Mouse (Mus musculus) MEL (cell line): Measurements from ENCODE around the gene Hdac4. TPM values are rescaled to one million over a fixed set of nuclear protein-coding genes. Genes with fewer than 3 reads are reported as not detected.

ENCODE experiments used
- DNase-seq: peaks from one replicate; pipeline ENCODE4 v3.0.0; 2011; ENCODE audit warnings: low read depth, low spot score
- H3K27ac ChIP-seq: 2 replicates; pipeline ENCODE4 v1.5.1; 2012; ENCODE audit warnings: low read depth, mild to moderate bottlenecking, control low read depth, low read length, moderate library complexity; ENCODE audit not compliant: control insufficient read depth
- H3K27me3 ChIP-seq, 2 experiments: fragments of 150-350 bp in 1 of 2; sonication (generic) in 1 of 2; 2 replicates each; pipeline ENCODE4 v1.6.1; 2012; ENCODE audit warnings: low read length in 2 of 2, mild to moderate bottlenecking in 2 of 2, improper control_type of control experiment in 1 of 2, moderate library complexity in 1 of 2; ENCODE audit not compliant: insufficient read depth in 2 of 2, control insufficient read depth in 1 of 2
- H3K36me3 ChIP-seq, 2 experiments: 2 replicates each; pipeline ENCODE4 v1.6.1; 2012 to 2014; ENCODE audit warnings: low read length in 2 of 2, improper control_type of control experiment in 1 of 2, inconsistent platforms in 1 of 2, mild to moderate bottlenecking in 1 of 2; ENCODE audit not compliant: insufficient read depth in 2 of 2, control insufficient read depth in 1 of 2
- H3K4me1 ChIP-seq, 2 experiments: fragments of 150-350 bp in 1 of 2; sonication (generic) in 1 of 2; 2 replicates each; pipeline ENCODE4 v1.6.1; 2012; ENCODE audit warnings: low read length in 2 of 2, improper control_type of control experiment in 1 of 2, mild to moderate bottlenecking in 1 of 2; ENCODE audit not compliant: insufficient read depth in 2 of 2, control insufficient read depth in 1 of 2
- H3K4me3 ChIP-seq, 2 experiments: fragments of 150-350 bp in 1 of 2; sonication (generic) in 1 of 2; 2 replicates each; pipeline ENCODE4 v1.5.1; 2012; ENCODE audit warnings: low read depth in 2 of 2, low read length in 2 of 2, mild to moderate bottlenecking in 2 of 2, moderate library complexity in 2 of 2, control low read depth in 1 of 2, improper control_type of control experiment in 1 of 2; ENCODE audit not compliant: control insufficient read depth in 1 of 2, insufficient read depth in 1 of 2
- H3K79me2 ChIP-seq: 2 replicates; pipeline ENCODE4 v1.6.1; 2012; ENCODE audit warnings: mild to moderate bottlenecking, low read length, moderate library complexity; ENCODE audit not compliant: control insufficient read depth, poor library complexity, insufficient read depth
- H3K9ac ChIP-seq: 2 replicates; pipeline ENCODE4 v1.6.1; 2012; ENCODE audit warnings: low read depth, mild to moderate bottlenecking, control low read depth, low read length, moderate library complexity; ENCODE audit not compliant: control insufficient read depth, poor library complexity, severe bottlenecking
- H3K9me3 ChIP-seq: fragments of 150-350 bp; sonication (generic); replicated peaks from 2 replicates; pipeline ENCODE4 v1.6.1; 2012; ENCODE audit warnings: mild to moderate bottlenecking, low read length, improper control_type of control experiment, moderate library complexity; ENCODE audit not compliant: insufficient read depth
- CHD2 ChIP-seq: IDR thresholded peaks from 2 replicates; pipeline ENCODE4 v1.6.1; 2011; ENCODE audit warnings: low read length, improper control_type of control experiment
- CTCF ChIP-seq, 3 experiments: IDR thresholded peaks in 2 of 3; conservative IDR thresholded peaks in 1 of 3; 2 replicates each; pipeline ENCODE4 v1.5.1; 2011 to 2012; ENCODE audit warnings: low read length in 3 of 3, low read depth in 2 of 3, mild to moderate bottlenecking in 2 of 3, improper control_type of control experiment in 1 of 3, inconsistent platforms in 1 of 3, mixed read lengths in 1 of 3, moderate library complexity in 1 of 3; ENCODE audit not compliant: control insufficient read depth in 1 of 3, insufficient read depth in 1 of 3, poor library complexity in 1 of 3, severe bottlenecking in 1 of 3
- E2F4 ChIP-seq: IDR thresholded peaks from 2 replicates; pipeline ENCODE4 v1.6.1; 2011; ENCODE audit warnings: low read depth, low read length, improper control_type of control experiment, borderline replicate concordance
- EP300 ChIP-seq, 2 experiments: IDR thresholded peaks; 2 replicates each; pipeline ENCODE4 v1.6.1; 2011; ENCODE audit warnings: improper control_type of control experiment in 2 of 2, low read length in 2 of 2, low read depth in 1 of 2, mild to moderate bottlenecking in 1 of 2
- GABPA ChIP-seq: IDR thresholded peaks from 2 replicates; pipeline ENCODE4 v1.6.1; 2012; ENCODE audit warnings: low read depth, mild to moderate bottlenecking, inconsistent platforms, low read length, improper control_type of control experiment, moderate library complexity
- HCFC1 ChIP-seq: IDR thresholded peaks from 2 replicates; pipeline ENCODE4 v1.6.1; 2012; ENCODE audit warnings: low read depth, mild to moderate bottlenecking, inconsistent platforms, low read length, improper control_type of control experiment, moderate library complexity
- JUND ChIP-seq: IDR thresholded peaks from 2 replicates; pipeline ENCODE4 v1.6.1; 2011; ENCODE audit warnings: low read depth, mild to moderate bottlenecking, improper control_type of control experiment, low read length
- MAX ChIP-seq: IDR thresholded peaks from 2 replicates; pipeline ENCODE4 v1.6.1; 2011; ENCODE audit warnings: low read length, improper control_type of control experiment
- MAZ ChIP-seq: IDR thresholded peaks from 2 replicates; pipeline ENCODE4 v1.6.1; 2012; ENCODE audit warnings: low read depth, mild to moderate bottlenecking, inconsistent platforms, low read length, improper control_type of control experiment
- MEF2A ChIP-seq: IDR thresholded peaks from 2 replicates; pipeline ENCODE4 v1.6.1; 2014; ENCODE audit warnings: low read depth, mild to moderate bottlenecking, inconsistent platforms, low read length, improper control_type of control experiment; ENCODE audit not compliant: poor library complexity, insufficient replicate concordance, severe bottlenecking; ENCODE audit errors: extremely low read depth
- MYC ChIP-seq: IDR thresholded peaks from 2 replicates; pipeline ENCODE4 v1.6.1; 2011; ENCODE audit warnings: low read depth, mild to moderate bottlenecking, low read length, improper control_type of control experiment, moderate library complexity
- NELFE ChIP-seq: IDR thresholded peaks from 2 replicates; pipeline ENCODE4 v1.6.1; 2011; ENCODE audit warnings: low read depth, low read length, improper control_type of control experiment
- POLR2AphosphoS2 ChIP-seq: IDR thresholded peaks from 2 replicates; pipeline ENCODE4 v1.6.1; 2011; ENCODE audit warnings: low read length, improper control_type of control experiment
- POLR2AphosphoS5 ChIP-seq: IDR thresholded peaks from 2 replicates; pipeline ENCODE4 v1.6.1; 2012; ENCODE audit warnings: low read depth, borderline replicate concordance, mild to moderate bottlenecking, inconsistent platforms, low read length, moderate library complexity, mixed read lengths
- SMC3 ChIP-seq: IDR thresholded peaks from 2 replicates; pipeline ENCODE4 v1.6.1; 2011; ENCODE audit warnings: low read depth, low read length, improper control_type of control experiment
- TCF12 ChIP-seq: IDR thresholded peaks from 2 replicates; pipeline ENCODE4 v1.6.1; 2014; ENCODE audit warnings: low read depth, mild to moderate bottlenecking, inconsistent platforms, low read length, improper control_type of control experiment, moderate library complexity
- ZC3H11A ChIP-seq: IDR thresholded peaks from 2 replicates; pipeline ENCODE4 v1.6.1; 2012; ENCODE audit warnings: low read depth, mild to moderate bottlenecking, inconsistent platforms, low read length, improper control_type of control experiment
- ZKSCAN1 ChIP-seq: IDR thresholded peaks from 2 replicates; pipeline ENCODE4 v1.6.1; 2012; ENCODE audit warnings: low read depth, mild to moderate bottlenecking, inconsistent platforms, low read length, improper control_type of control experiment, moderate library complexity
- ZNF384 ChIP-seq: IDR thresholded peaks from 2 replicates; pipeline ENCODE4 v1.6.1; 2012; ENCODE audit warnings: low read depth, mild to moderate bottlenecking, inconsistent platforms, low read length, improper control_type of control experiment
- polyA plus RNA-seq, 2 experiments: library from polyadenylated mRNA; stranded (reverse) in 1 of 2; unstranded in 1 of 2; fragments of >175 nt in 1 of 2; fragments of >200 nt in 1 of 2; gene quantifications; 2 replicates each; pipeline versions ENCODE4 v1.2.1 to v1.2.4; 2012; ENCODE audit warnings: low replicate concordance in 2 of 2, low read depth in 1 of 2; ENCODE audit not compliant: insufficient read length in 2 of 2, insufficient read depth in 1 of 2, missing spikeins in 1 of 2
- total RNA-seq: library from RNA; depleted of rRNA; stranded (reverse); fragments of 300-350 nt; gene quantifications from 2 replicates; pipeline ENCODE4 v1.2.3, GENCODE M21; 2012

Hdac4 gene
- total and polyA plus RNA-seq, 3 experiments = 11.0 to 19.5 (median 12.3) TPM

- Histone ChIP-seq H3K4me3 (no peak overlapping the region), H3K27me3 (no peaks in the 10 kb centered on the region; a peak in 2 of 4 replicates), H3K27ac (no peak overlapping the region), H3K36me3 (no peaks in the 10 kb centered on the region), H3K79me2 (no peaks in the 10 kb centered on the region), H3K9ac (no peak overlapping the region), H3K9me3 (no peaks in the 10 kb centered on the region), H3K4me1 (no peaks in the 10 kb centered on the region)
- DNase-seq = no peak
- TF ChIP-seq MAX = no peak
- no peak for TF ChIP-seq E2F4
- TF ChIP-seq ZNF384 = no peak
- no peak for TF ChIP-seq SMC3
- no peak for TF ChIP-seq MAZ
Observed at GRCm38 (mm10) chr1:91883115-91883514, 312.4 kb downstream of the Hdac4 start.

- Histone ChIP-seq H3K4me3 (no peak overlapping the region), H3K9ac (no peak overlapping the region), H3K79me2 (no peaks in the 10 kb centered on the region), H3K27ac (no peak overlapping the region), H3K36me3 (no peaks in the 10 kb centered on the region), H3K9me3 (no peaks in the 10 kb centered on the region), H3K27me3 (no peaks in the 10 kb centered on the region; a peak in 1 of 4 replicates), H3K4me1 (no peaks in the 10 kb centered on the region)
- no peak for TF ChIP-seq EP300 (IDR thresholded peaks at IDR 0.05; ENCODE audit: low read depth in 1 of 2, low read length in 2 of 2)
- no peak for TF ChIP-seq MEF2A
- no peak for TF ChIP-seq POLR2AphosphoS2
- TF ChIP-seq SMC3 = no peak
- TF ChIP-seq CHD2 = no peak
- no peak for TF ChIP-seq HCFC1
- TF ChIP-seq ZC3H11A = no peak
- no peak for TF ChIP-seq TCF12
- no peak for TF ChIP-seq MYC
- TF ChIP-seq POLR2AphosphoS5 = no peak
- TF ChIP-seq GABPA = no peak
- DNase-seq = no peak
Observed at GRCm38 (mm10) chr1:91880899-91881298, 314.6 kb downstream of the Hdac4 start.

GRCm38 (mm10) chr1:91880156-91880555 is 315.3 kb downstream of the Hdac4 start:
- Histone ChIP-seq H3K27me3 (no peaks in the 10 kb centered on the region; a peak in 1 of 4 replicates), H3K36me3 (no peaks in the 10 kb centered on the region), H3K4me3 (no peak overlapping the region), H3K79me2 (no peaks in the 10 kb centered on the region), H3K27ac (no peak overlapping the region), H3K9me3 (no peaks in the 10 kb centered on the region), H3K9ac (no peak overlapping the region), H3K4me1 (no peaks in the 10 kb centered on the region)
- DNase-seq = no peak
- TF ChIP-seq CHD2 = no peak
- TF ChIP-seq NELFE = no peak
- no peak for TF ChIP-seq ZKSCAN1
- TF ChIP-seq CTCF (IDR thresholded peaks at IDR 0.05 in 2 of 3, conservative IDR thresholded peaks at IDR 0.05 in 1 of 3; ENCODE audit: control insufficient read depth in 1 of 3, insufficient read depth in 1 of 3, low read depth in 2 of 3, low read length in 3 of 3, poor library complexity in 1 of 3, severe bottlenecking in 1 of 3) = no peak
- no peak for TF ChIP-seq HCFC1
- no peak for TF ChIP-seq JUND
- no peak for TF ChIP-seq E2F4
